8 mouse cellular contexts compared by ENCODE assay signal in genomic region chr4:3230908-3231684, GRCm38 (mm10). TPM values are rescaled to one million over a fixed set of nuclear protein-coding genes. Genes with fewer than 3 reads are reported as not detected.
DNase-seq lines count a peak whose midpoint lies in the region; ATAC-seq and TF ChIP-seq lines count a peak whose summit lies in the region.

No protein-coding gene starts in this region.

- H3K4me2 ChIP-seq in lung, embryonic 14.5 days, result peak overlapping the region; percentile 68

- no peaks in the 10 kb centered on the region; the same call in 1 of the 2 replicates for H3K27me3 ChIP-seq in ES-Bruce4 (ENCODE audit: control insufficient read depth, insufficient read depth, low read length, poor library complexity, severe bottlenecking)
- peaks cover 8% of the 10 kb centered on the region for H3K27me3 ChIP-seq in embryonic facial prominence, embryonic 10.5 days (replicated peaks; ENCODE audit: low read depth, poor library complexity, severe bottlenecking)
- H3K27me3 ChIP-seq in heart, embryonic 10.5 days (ENCODE audit: insufficient read depth, poor library complexity, severe bottlenecking), result no peaks in the 10 kb centered on the region; the same call in 1 of the 2 replicates
- H3K27me3 ChIP-seq in kidney, adult 2 months (replicated peaks; ENCODE audit: control insufficient read depth, insufficient read depth, low read length), result no peaks in the 10 kb centered on the region
- H3K27me3 ChIP-seq in lung, embryonic 14.5 days (ENCODE audit: insufficient read depth, low read length), result no peaks in the 10 kb centered on the region

- 5% methylated on average over 41 of the region's 48 CpGs for WGBS in embryonic facial prominence, embryonic 10.5 days
- 6% methylated on average over 34 of the region's 48 CpGs for WGBS in heart, embryonic 10.5 days
- 6% methylated on average over 38 of the region's 48 CpGs for WGBS in kidney, adult 2 months
- WGBS in lung, embryonic 14.5 days, result 6% methylated on average over 37 of the region's 48 CpGs

- no peaks in the 10 kb centered on the region for H3K36me3 ChIP-seq in ES-Bruce4 (ENCODE audit: control insufficient read depth, insufficient read depth, low read length, poor library complexity, severe bottlenecking)
- no peaks in the 10 kb centered on the region for H3K36me3 ChIP-seq in embryonic facial prominence, embryonic 10.5 days (replicated peaks)
- H3K36me3 ChIP-seq in heart, embryonic 10.5 days, result no peaks in the 10 kb centered on the region
- no peaks in the 10 kb centered on the region for H3K36me3 ChIP-seq in kidney, adult 2 months (ENCODE audit: control insufficient read depth, insufficient read depth, low read length)
- no peaks in the 10 kb centered on the region for H3K36me3 ChIP-seq in lung, embryonic 14.5 days (ENCODE audit: insufficient read depth)

- no peaks in the 10 kb centered on the region for H3K9me3 ChIP-seq in ES-Bruce4 (replicated peaks; ENCODE audit: control insufficient read depth, insufficient read depth, low read length, poor library complexity, severe bottlenecking)
- H3K9me3 ChIP-seq in embryonic facial prominence, embryonic 10.5 days, result peaks cover 52% of the 10 kb centered on the region
- H3K9me3 ChIP-seq in heart, embryonic 10.5 days, result peaks cover 35% of the 10 kb centered on the region
- peaks cover 21% of the 10 kb centered on the region for H3K9me3 ChIP-seq in lung, embryonic 14.5 days (ENCODE audit: low read depth, low read length)

- peak; percentile 58 for ATAC-seq in lung, embryonic 14.5 days (ENCODE audit: insufficient read depth)
- ATAC-seq in cerebellum, adult (ENCODE audit: insufficient number of reproducible peaks, low FRiP score, low TSS enrichment), result no peak

- peak; percentile 31 for DNase-seq in embryonic facial prominence, embryonic 10.5 days (ENCODE audit: low spot score)
- no peak for DNase-seq in heart, embryonic 10.5 days (ENCODE audit: low spot score)
- peak; percentile 71 for DNase-seq in kidney, adult 2 months
- DNase-seq in lung, embryonic 14.5 days, result peak; percentile 48
- DNase-seq in ovary, postnatal 10 days (ENCODE audit: low spot score), result peak; percentile 58
- no peak for DNase-seq in thymus, postnatal 14 days

- no peak overlapping the region for H3K9ac ChIP-seq in ES-Bruce4 (ENCODE audit: low read depth, poor library complexity, severe bottlenecking)
- H3K9ac ChIP-seq in lung, embryonic 14.5 days, result no peak overlapping the region

- TF ChIP-seq POLR2A in ES-Bruce4 (IDR thresholded peaks at IDR 0.05; ENCODE audit: insufficient read depth, low read length), result no peak
- TF ChIP-seq POLR2A in kidney, adult 2 months (IDR thresholded peaks at IDR 0.05; ENCODE audit: low read depth, low read length), result no peak

- peak overlapping the region; percentile 33 for H3K4me3 ChIP-seq in ES-Bruce4 (ENCODE audit: low read depth, low read length)
- H3K4me3 ChIP-seq in embryonic facial prominence, embryonic 10.5 days, result peak overlapping the region; percentile 55
- peak overlapping the region; percentile 58 for H3K4me3 ChIP-seq in heart, embryonic 10.5 days
- H3K4me3 ChIP-seq in kidney, adult 2 months (ENCODE audit: insufficient read depth, low read depth, low read length), result peak overlapping the region; percentile 43
- peak overlapping the region; percentile 36 for H3K4me3 ChIP-seq in lung, embryonic 14.5 days (ENCODE audit: low read depth, low read length)

- TF ChIP-seq EP300 in ES-Bruce4 (IDR thresholded peaks at IDR 0.05; ENCODE audit: insufficient read depth, low read depth, low read length), result no peak

- H3K27ac ChIP-seq in ES-Bruce4 (ENCODE audit: insufficient read depth, low read length), result no peak overlapping the region
- no peak overlapping the region for H3K27ac ChIP-seq in embryonic facial prominence, embryonic 10.5 days (replicated peaks)
- no peak overlapping the region for H3K27ac ChIP-seq in heart, embryonic 10.5 days
- no peak overlapping the region for H3K27ac ChIP-seq in kidney, adult 2 months (ENCODE audit: insufficient read depth, low read depth, low read length)
- no peak overlapping the region for H3K27ac ChIP-seq in lung, embryonic 14.5 days (ENCODE audit: low read depth)

- TF ChIP-seq CTCF in ES-Bruce4 (IDR thresholded peaks at IDR 0.05; ENCODE audit: low read depth, low read length), result no peak
- TF ChIP-seq CTCF in kidney, adult 2 months (conservative IDR thresholded peaks at IDR 0.05; ENCODE audit: insufficient read depth, insufficient read length, low read depth, low read length), result no peak
- no peak for TF ChIP-seq CTCF in lung, embryonic 14.5 days (IDR thresholded peaks at IDR 0.05; ENCODE audit: low read depth)

- no peaks in the 10 kb centered on the region for H3K4me1 ChIP-seq in ES-Bruce4 (ENCODE audit: control insufficient read depth, insufficient read depth, low read length)
- peaks cover 5% of the 10 kb centered on the region; the same call in 1 of the 2 replicates for H3K4me1 ChIP-seq in embryonic facial prominence, embryonic 10.5 days
- 0 out of 2 replicates have a peak, but pooled peaks cover 3% of the 10 kb centered on the region for H3K4me1 ChIP-seq in heart, embryonic 10.5 days
- no peaks in the 10 kb centered on the region for H3K4me1 ChIP-seq in kidney, adult 2 months (ENCODE audit: control insufficient read depth, insufficient read depth, low read length)
- H3K4me1 ChIP-seq in lung, embryonic 14.5 days (ENCODE audit: insufficient read depth), result no peaks in the 10 kb centered on the region

RNA-seq across cellular contexts. Expression of gene Vmn1r3, which starts 45.9 kb away (rescaled TPM):
- not detected in 2 replicates for polyA plus RNA-seq in ES-Bruce4 (2011; ENCODE audit: insufficient read depth, insufficient read length, low read depth, missing spikeins)
- polyA plus RNA-seq in embryonic facial prominence, embryonic 10.5 days (2016; fragmentation: Nextera tagmentation; extraction: Ambion mirVana), result not detected in 2 replicates
- not detected in 2 replicates for polyA plus RNA-seq in heart, embryonic 10.5 days (2016; fragmentation: Nextera tagmentation; extraction: Ambion mirVana)
- not detected in 2 replicates for polyA plus RNA-seq in kidney, adult 2 months (2012; rRNA removed)
- polyA plus RNA-seq in lung, embryonic 14.5 days (2014; fragmentation: Nextera tagmentation; extraction: Ambion mirVana), result not detected in 2 replicates

Comparison
In these comparisons a context has a peak if more than half of its experiments do, and no peak if none do; other contexts are left out.
1. DNase-seq: peak in embryonic facial prominence, embryonic 10.5 days (single experiment), kidney, adult 2 months (single experiment), lung, embryonic 14.5 days (single experiment) and ovary, postnatal 10 days (single experiment); none in heart, embryonic 10.5 days (single experiment) and thymus, postnatal 14 days (single experiment).
2. Peak in every context shown above with its lines, with median percentiles within 50 percentile points of each other: H3K4me3 ChIP-seq.